Mouse (Mus musculus) MEL-GATA-1-ER (cell line): ENCODE results near the gene Cd300e.
"Not testable (repeated sequence)": the region's sequence is repeated elsewhere in the genome, so short reads cannot be mapped to it uniquely, and the experiment has no call there.

Experiments
- DNase-seq: peaks from one replicate; pipeline ENCODE4 v3.0.0-alpha.2; 2012; ENCODE audit warnings: low read depth; ENCODE audit errors: extremely low read depth

The Cd300e gene

GRCm38 (mm10) chr11:115082196-115082595, 20.2 kb upstream of the Cd300e start:
- no peak for DNase-seq

- DNase-seq, result no peak
Measured at GRCm38 (mm10) chr11:115081373-115081772, 19.4 kb upstream of the Cd300e start.

GRCm38 (mm10) chr11:115080886-115081285, 18.9 kb upstream of the Cd300e start:
- peak; percentile 74 for DNase-seq

GRCm38 (mm10) chr11:115078680-115079079, 16.7 kb upstream of the Cd300e start:
- no peak for DNase-seq

GRCm38 (mm10) chr11:115077436-115077835, 15.5 kb upstream of the Cd300e start:
- DNase-seq, result no peak

GRCm38 (mm10) chr11:115075859-115076258, 13.9 kb upstream of the Cd300e start:
- peak; percentile 44 for DNase-seq

- DNase-seq, result no peak
Measured at GRCm38 (mm10) chr11:115075407-115075806, 13.4 kb upstream of the Cd300e start.

GRCm38 (mm10) chr11:115073002-115073401, 11.0 kb upstream of the Cd300e start:
- DNase-seq, result no peak

- no peak for DNase-seq
Measured at GRCm38 (mm10) chr11:115071631-115072294, 9.8 kb upstream of the Cd300e start.

- DNase-seq, result no peak
Measured at GRCm38 (mm10) chr11:115071015-115071551, 9.1 kb upstream of the Cd300e start.

- DNase-seq, result no peak
Measured at GRCm38 (mm10) chr11:115066768-115067167, 4.8 kb upstream of the Cd300e start.

GRCm38 (mm10) chr11:115059797-115060196, 2.2 kb downstream of the Cd300e start:
- DNase-seq, result no peak

- DNase-seq, result no peak
Measured at GRCm38 (mm10) chr11:115058701-115059100, 3.3 kb downstream of the Cd300e start.

GRCm38 (mm10) chr11:115054537-115054936, 7.4 kb downstream of the Cd300e start:
- DNase-seq, result no peak

GRCm38 (mm10) chr11:115052991-115053390, 9.0 kb downstream of the Cd300e start:
- no peak for DNase-seq

GRCm38 (mm10) chr11:115052206-115052605, 9.8 kb downstream of the Cd300e start:
- no peak for DNase-seq

GRCm38 (mm10) chr11:115049282-115049895, 12.6 kb downstream of the Cd300e start:
- no peak for DNase-seq

- DNase-seq, result no peak
Measured at GRCm38 (mm10) chr11:115048259-115048658, 13.7 kb downstream of the Cd300e start, which contains the start of gene Cd300ld3. Cd300ld3 (minus strand) TSS chr11:115048409.

- not testable (repeated sequence) for DNase-seq
Measured at GRCm38 (mm10) chr11:115037669-115038068, 24.3 kb downstream of the Cd300e start, which contains the start of gene Cd300ld5. Cd300ld5 (minus strand) TSS chr11:115037769.

- DNase-seq, result not testable (repeated sequence)
Measured at GRCm38 (mm10) chr11:115026912-115027311, 35.1 kb downstream of the Cd300e start, which contains the start of gene Cd300ld4. Cd300ld4 (minus strand) TSS chr11:115027012.

- DNase-seq, result not testable (repeated sequence)
Measured at GRCm38 (mm10) chr11:115016093-115016492, 45.9 kb downstream of the Cd300e start, which contains the start of gene Cd300ld2. Cd300ld2 (minus strand) TSS chr11:115016193.

- DNase-seq, result no peak
Measured at GRCm38 (mm10) chr11:115004070-115004469, 57.9 kb downstream of the Cd300e start.
